Mouse (Mus musculus) CD8-positive naive resting alpha-beta T cell, adult 2 months (primary cell): ENCODE data around the gene Ccdc63.
A peak's percentile ranks its signal among the peaks of the same experiment; 100 is the strongest.
"Not testable (repeated sequence)": the region's sequence is repeated elsewhere in the genome, so short reads cannot be mapped to it uniquely, and the experiment has no call there.

ENCODE experiments used
- DNase-seq, 2 experiments: peaks; one replicate each; pipeline ENCODE4 v3.0.0; 2022; ENCODE audit warnings: low read depth in 2 of 2, low spot score in 2 of 2

The Ccdc63 gene

GRCm38 (mm10) chr5:122140723-122141122 is at the start of gene Ccdc63:
Gene Ccdc63, minus strand, starts transcription at chr5:122140823.
- no peak for DNase-seq

DNA sequence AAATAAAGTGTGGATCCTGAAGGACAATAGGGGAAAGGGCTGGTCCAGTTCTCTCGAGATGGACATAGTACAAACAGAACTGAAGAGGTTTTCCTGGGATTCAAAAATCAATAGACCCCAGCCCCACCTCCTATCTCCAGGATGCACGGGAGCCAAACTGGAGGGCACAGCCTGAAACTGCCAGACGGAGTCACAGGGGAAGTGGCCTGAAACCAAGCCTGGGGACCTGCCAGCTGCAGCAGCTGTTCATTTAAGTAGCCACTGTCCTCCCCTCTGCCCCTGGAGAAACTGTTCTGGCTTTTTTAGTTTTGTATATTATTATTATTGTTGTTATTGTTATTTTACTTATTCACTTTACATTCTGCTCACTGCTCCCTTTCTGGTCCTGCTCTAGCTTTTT is 48.5 kb upstream of the Ccdc63 start:
- no peak for DNase-seq

- not testable (repeated sequence) for DNase-seq
Measured at GRCm38 (mm10) chr5:122184858-122185257, 44.2 kb upstream of the Ccdc63 start.

DNA sequence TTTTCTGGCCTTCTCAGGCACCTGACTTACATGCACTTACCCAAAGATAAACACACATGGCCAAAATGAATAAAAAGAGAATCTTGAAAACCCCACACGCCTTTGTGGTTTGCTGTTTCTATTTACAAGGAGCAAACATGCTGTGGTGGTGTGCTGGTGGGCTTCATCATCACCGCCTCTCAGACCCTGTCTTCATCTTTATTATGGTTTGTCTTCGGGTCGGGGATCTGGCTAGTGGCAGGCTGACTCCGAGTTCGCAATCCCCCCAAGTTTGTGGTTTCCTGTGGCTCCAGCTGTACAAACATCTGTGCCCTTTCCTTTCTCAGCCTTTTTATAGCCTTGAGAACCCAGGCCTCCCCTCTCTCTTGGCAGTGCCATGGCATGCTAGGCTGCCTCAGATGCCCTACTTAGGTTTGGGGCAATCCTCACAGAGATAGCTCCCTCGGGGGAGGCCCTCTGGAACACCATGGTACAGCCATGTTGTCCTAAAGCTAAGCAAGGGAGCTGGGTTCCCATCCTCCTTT is 43.7 kb upstream of the Ccdc63 start:
- DNase-seq, result no peak

GRCm38 (mm10) chr5:122179665-122180064 is 39.0 kb upstream of the Ccdc63 start:
- no peak for DNase-seq

- peak; percentile 57 to 69 for DNase-seq
Measured at GRCm38 (mm10) chr5:122176398-122176797, 35.8 kb upstream of the Ccdc63 start.

GRCm38 (mm10) chr5:122175961-122176360 is 35.3 kb upstream of the Ccdc63 start:
- no peak for DNase-seq

- no peak for DNase-seq
Measured at GRCm38 (mm10) chr5:122175402-122175801, 34.8 kb upstream of the Ccdc63 start.

DNA sequence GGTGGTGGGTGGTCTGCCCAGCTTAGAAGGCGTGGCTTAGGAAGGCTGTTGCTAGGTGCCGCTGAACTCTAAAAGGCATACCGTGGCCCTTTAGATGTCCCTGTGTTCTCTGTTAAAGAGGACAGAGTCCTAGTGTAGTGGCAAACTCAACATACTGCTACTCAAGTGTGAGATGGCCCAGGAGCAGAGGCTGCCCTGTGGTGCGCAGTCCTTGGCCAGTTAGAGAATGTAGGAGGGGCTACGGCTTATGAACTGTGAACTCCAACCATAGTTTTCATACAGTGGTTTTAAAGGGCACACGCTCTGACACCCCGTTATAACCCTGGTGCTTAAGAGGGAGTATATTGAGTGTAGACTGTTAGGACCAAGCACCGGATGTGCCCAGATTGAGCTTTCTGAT is 30.4 kb upstream of the Ccdc63 start:
- DNase-seq, result no peak

- no peak for DNase-seq
Measured at GRCm38 (mm10) chr5:122168344-122169069, 27.9 kb upstream of the Ccdc63 start.

DNA sequence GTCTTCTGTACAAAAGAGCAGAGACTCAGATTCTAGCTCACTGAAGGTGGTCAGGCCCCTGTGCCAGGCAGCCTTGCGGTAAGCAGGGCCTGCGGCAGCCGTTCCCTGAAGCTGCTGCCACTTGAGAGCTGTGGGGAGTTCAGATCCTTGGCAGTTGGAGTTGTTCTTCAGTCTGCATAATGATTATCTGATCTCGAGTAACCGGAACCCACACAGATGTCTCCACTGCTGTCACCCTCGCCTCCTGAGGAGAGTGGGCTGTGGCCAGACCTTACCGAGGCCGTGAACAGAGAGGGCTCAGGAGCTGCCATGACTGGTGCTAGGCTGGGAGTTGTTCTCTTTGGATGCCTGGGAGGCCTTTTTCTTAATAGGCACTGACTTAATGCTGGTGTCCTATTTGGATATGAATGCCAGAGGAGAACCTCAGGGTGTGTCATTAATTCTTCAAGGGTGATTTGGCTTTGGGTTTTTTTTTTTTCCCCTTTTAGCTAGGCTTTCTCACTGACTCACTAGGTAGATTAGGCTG is 26.1 kb upstream of the Ccdc63 start:
- no peak for DNase-seq

- DNase-seq, result no peak
Measured at GRCm38 (mm10) chr5:122165233-122165915, 24.8 kb upstream of the Ccdc63 start.

DNA sequence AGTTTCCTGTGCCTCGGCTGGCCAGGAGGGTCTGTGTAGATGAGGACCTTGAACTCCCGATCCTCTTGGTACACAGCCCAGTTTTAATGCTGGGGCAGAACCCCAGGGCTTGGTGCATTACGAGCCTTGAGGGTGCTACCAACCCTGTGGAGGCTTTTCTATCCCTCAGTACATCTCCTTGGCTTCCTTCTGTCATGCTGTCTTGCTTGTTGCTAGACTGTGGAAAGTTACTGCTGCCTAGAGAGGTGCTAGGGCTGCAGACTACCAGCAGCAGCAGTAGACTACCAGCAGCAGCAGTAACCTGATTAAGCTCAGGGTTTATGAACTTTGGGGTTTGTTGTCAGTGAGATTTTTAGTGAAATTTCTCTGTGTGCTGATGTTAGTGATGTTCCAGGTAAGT is 23.4 kb upstream of the Ccdc63 start:
- DNase-seq, result no peak

- DNase-seq, result peak; percentile 57 to 66
Measured at GRCm38 (mm10) chr5:122163194-122163593, 22.6 kb upstream of the Ccdc63 start.

GRCm38 (mm10) chr5:122158557-122159515 is 18.2 kb upstream of the Ccdc63 start:
- DNase-seq, result no peak

DNA sequence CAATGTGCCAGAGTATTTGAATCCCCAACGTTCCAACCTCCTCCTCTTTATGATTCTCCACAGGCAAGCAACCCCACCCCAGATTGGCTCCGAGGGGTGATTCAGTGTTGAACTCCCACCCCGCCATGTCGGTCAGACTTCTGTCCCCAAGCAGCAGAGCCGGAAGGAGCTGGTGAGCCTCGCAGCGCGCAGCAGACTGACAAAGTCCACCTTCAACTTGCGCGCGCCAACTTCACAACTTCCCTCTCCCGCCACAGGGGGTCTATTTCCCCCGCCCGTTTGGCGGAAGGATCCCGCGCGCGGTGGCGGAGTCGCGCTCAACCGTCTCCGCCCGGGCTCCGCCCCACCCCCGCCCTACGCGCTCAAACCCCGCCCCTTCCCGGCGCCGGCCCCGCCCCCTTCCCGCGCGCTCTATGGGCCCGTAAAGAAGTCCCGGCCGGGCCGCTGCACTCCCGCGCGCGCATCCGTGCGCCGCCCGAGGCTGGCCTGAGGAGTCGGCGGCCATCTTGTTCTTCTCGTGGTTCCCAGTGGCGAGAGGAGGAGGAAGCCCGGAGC is 17.3 kb upstream of the Ccdc63 start, which contains the start of gene Ppp1cc:
TSS of gene Ppp1cc (plus strand) at position 452 of the 555 bp plus-strand sequence.
- peak; percentile 86 to 88 for DNase-seq

DNA sequence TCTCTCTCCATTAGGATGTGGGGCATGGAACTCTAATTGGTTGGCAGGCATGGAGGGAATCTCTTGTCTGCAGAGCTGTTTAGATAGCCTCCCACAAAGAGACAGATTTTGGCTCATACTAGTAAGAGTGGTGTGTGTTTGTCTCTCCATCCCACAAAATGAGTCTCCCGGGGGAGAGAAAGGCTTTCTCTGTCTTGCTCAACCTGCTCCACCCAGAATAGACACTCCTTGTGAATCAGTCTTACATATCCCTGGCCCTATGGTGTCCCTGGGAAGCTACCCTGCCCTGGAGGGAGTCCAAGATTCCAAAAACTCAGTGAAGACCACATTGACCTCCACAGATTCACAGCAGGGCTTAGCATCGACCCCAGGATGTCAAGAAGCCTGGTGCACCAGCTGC is 15.9 kb upstream of the Ccdc63 start:
- DNase-seq, result no peak

DNA sequence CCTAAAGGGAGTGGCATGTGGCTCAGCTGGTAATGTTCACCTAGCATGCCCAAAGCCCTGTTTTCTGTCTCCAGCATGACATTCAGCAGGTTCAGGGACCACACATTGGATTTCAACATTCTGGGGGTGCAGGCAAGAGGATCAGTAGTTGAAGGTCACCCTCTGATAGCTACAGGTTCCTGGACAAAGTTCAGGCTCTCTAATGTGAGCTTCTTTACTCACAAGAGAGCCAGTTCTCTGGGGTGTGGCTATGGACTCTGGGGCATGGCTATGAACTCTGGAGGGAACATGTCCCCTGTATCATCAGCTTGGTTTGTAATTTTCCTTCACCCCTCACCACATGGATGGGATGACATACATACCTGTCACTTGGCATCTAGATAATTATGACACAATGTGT is 15.0 kb upstream of the Ccdc63 start:
- no peak for DNase-seq

GRCm38 (mm10) chr5:122154782-122155181 is 14.2 kb upstream of the Ccdc63 start:
- no peak for DNase-seq

GRCm38 (mm10) chr5:122154006-122154405 is 13.4 kb upstream of the Ccdc63 start:
- DNase-seq, result no peak

DNA sequence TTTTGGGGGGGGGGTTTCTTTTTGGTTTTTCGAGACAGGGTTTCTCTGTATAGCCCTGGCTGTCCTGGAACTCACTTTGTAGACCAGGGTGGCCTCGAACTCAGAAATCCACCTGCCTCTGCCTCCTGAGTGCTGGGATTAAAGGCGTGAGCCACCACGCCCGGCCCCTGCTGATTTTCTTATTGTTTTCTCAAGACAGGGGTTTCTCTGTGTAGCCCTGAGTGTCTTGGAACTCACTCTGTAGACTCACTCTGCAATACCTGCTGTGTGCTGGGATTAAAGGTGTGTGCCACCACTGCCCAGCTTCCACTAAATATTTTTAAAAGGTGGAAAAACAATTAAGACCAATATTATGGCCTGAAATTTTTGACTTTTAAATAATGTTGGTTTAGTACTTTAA is 11.9 kb upstream of the Ccdc63 start:
- DNase-seq, result not testable (repeated sequence)
